Comparison of ENCODE assay signal across 11 mouse cellular contexts in the genomic region with DNA sequence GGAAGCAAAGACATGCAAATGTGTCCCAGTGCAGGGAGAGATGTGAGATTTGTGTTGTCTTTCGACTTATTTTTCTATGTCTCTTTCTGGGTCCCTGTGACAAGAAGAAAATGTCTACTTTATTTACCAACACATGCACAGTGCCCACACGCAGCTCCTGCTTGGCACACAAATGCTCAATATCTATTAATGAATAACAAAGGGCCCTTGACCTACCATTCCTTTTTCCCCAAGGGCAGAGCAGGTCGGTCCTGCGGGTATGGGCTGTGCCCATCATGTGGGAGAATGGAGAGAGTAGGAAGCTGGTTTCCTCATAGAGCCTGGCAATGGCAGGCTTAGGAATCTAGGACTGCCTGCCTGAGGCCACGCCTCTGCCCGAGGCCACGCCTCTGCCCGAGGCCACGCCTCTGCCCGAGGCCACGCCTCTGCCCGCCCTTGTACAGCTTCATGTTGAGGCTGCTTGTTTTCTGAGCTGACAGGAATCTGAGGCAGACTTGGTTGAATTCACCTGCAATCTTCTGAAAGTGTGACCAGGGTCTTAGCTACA.
DNase-seq lines count a peak whose midpoint lies in the region; ATAC-seq lines count a peak whose summit lies in the region.
"Had no signal": no experiment of that assay in that cellular context is flagged by ENCODE, and none has a peak within 500 bp of the region (broad histone marks: within the 10 kb centered on the region; RNA-seq: fewer than 3 reads in every experiment).

No protein-coding gene starts in this region.

- peaks cover 6% of the 10 kb centered on the region for H3K4me1 ChIP-seq in kidney, embryonic 14.5 days (ENCODE audit: control insufficient read depth, insufficient read depth, low read length)

- H3K36me3 ChIP-seq in kidney, embryonic 14.5 days (ENCODE audit: control insufficient read depth, insufficient read depth, low read length), result no peaks in the 10 kb centered on the region

- no peak overlapping the region for H3K27ac ChIP-seq in kidney, embryonic 14.5 days (ENCODE audit: low read depth, low read length)

- DNase-seq in kidney, adult 11 months, result peak; percentile 87
- DNase-seq in ZHBTc4 (ENCODE audit: low read depth, low spot score), result peak; percentile 93
- peak; percentile 54 for DNase-seq in kidney, postnatal 10 days
- DNase-seq in embryo, embryonic 11 days, result no peak
- DNase-seq in layer of hippocampus, adult 18-20 months (ENCODE audit: low spot score in 2 of 2), result no peak
- no peak for DNase-seq in Muller cell, postnatal 12 days (ENCODE audit: inconsistent ontology term)
- DNase-seq: cerebellum, adult 8-10 months; heart, postnatal 14 days had no signal

- ATAC-seq in kidney, embryonic 14.5 days (ENCODE audit: low FRiP score, low TSS enrichment), result no peak
- peak; percentile 84 for ATAC-seq in megakaryocyte-erythroid progenitor cell, adult 5-6 weeks (replicated peaks; ENCODE audit: low FRiP score, low TSS enrichment, poor library complexity, severe bottlenecking)

- no peak overlapping the region for H3K9ac ChIP-seq in kidney, embryonic 14.5 days (ENCODE audit: low read depth, low read length)

- H3K27me3 ChIP-seq in kidney, embryonic 14.5 days (ENCODE audit: control insufficient read depth, insufficient read depth, low read length), result no peaks in the 10 kb centered on the region

- H3K9me3 ChIP-seq in kidney, embryonic 14.5 days (ENCODE audit: control insufficient read depth, low read length), result peaks cover 5% of the 10 kb centered on the region; the same call in 1 of the 2 replicates

- WGBS in kidney, embryonic 14.5 days, result 57% methylated on average over 12 of the region's 12 CpGs

- no peak overlapping the region for H3K4me2 ChIP-seq in kidney, embryonic 14.5 days (replicated peaks; ENCODE audit: low read depth, low read length)
- H3K4me2 ChIP-seq: midbrain, embryonic 11.5 days had no signal

- no peak overlapping the region for H3K4me3 ChIP-seq in kidney, embryonic 14.5 days (ENCODE audit: low read length)

Comparison
In these comparisons a context has a peak if more than half of its experiments do, and no peak if none do; other contexts are left out.
1. DNase-seq: peak in kidney, adult 11 months (single experiment), ZHBTc4 (single experiment) and kidney, postnatal 10 days (single experiment); none in embryo, embryonic 11 days (single experiment), layer of hippocampus, adult 18-20 months (0 of 2) and Muller cell, postnatal 12 days (single experiment).